Mouse (Mus musculus) heart, embryonic 15.5 days (tissue): ENCODE results near the gene Oas1a. TPM values are rescaled to one million over a fixed set of nuclear protein-coding genes. Genes with fewer than 3 reads are reported as not detected.

ENCODE experiments used
- ATAC-seq: fragments of 200-750 bp; cut with Nextera tagmentation; replicated peaks from 2 replicates; pipeline ENCODE4 v1.8.0; 2017; ENCODE audit warnings: low read depth, moderate TSS enrichment; ENCODE audit not compliant: insufficient number of reproducible peaks, insufficient read depth, low FRiP score
- H3K27ac ChIP-seq: fragments of 300-500 bp; sonication (generic); 2 replicates; pipeline ENCODE4 v1.5.1; 2015; ENCODE audit warnings: mild to moderate bottlenecking, inconsistent platforms
- H3K27me3 ChIP-seq: fragments of 300-500 bp; sonication (generic); 2 replicates; pipeline ENCODE4 v1.6.1; 2015; ENCODE audit warnings: inconsistent platforms
- H3K36me3 ChIP-seq: fragments of 300-500 bp; sonication (generic); 2 replicates; pipeline ENCODE4 v1.6.1; 2015; ENCODE audit warnings: mild to moderate bottlenecking, inconsistent platforms
- H3K4me1 ChIP-seq: fragments of 300-500 bp; sonication (generic); replicated peaks from 2 replicates; pipeline ENCODE4 v1.6.1; 2015; ENCODE audit warnings: inconsistent platforms
- H3K4me2 ChIP-seq: fragments of 300-500 bp; sonication (generic); 2 replicates; pipeline ENCODE4 v1.6.1; 2015; ENCODE audit warnings: inconsistent platforms, mild to moderate bottlenecking, moderate library complexity
- H3K4me3 ChIP-seq: fragments of 300-500 bp; sonication (generic); 2 replicates; pipeline ENCODE4 v1.5.1; 2015; ENCODE audit warnings: mild to moderate bottlenecking, inconsistent platforms
- H3K9ac ChIP-seq: fragments of 300-500 bp; sonication (generic); 2 replicates; pipeline ENCODE4 v1.6.1; 2015; ENCODE audit warnings: mild to moderate bottlenecking, inconsistent platforms
- H3K9me3 ChIP-seq: fragments of 300-500 bp; sonication (generic); replicated peaks from 2 replicates; pipeline ENCODE4 v1.6.1; 2016; ENCODE audit warnings: inconsistent platforms
- WGBS: fragments of 180-500 bp; shearing (Covaris S2); methylation state at CpG from one replicate; pipeline ENCODE4 v1.1.7; 2015; ENCODE audit warnings: mixed read lengths; 5-methylcytosine and 5-hydroxymethylcytosine counted together
- microRNA-seq: library from miRNA; unstranded; fragments of <30 nt; microRNA quantifications from one replicate; pipeline ENCODE4, GENCODE M21; 2016
- polyA plus RNA-seq: library from polyadenylated mRNA; unstranded; fragments of >200 nt; fragmentation: Nextera tagmentation; extraction: Ambion mirVana; gene quantifications from 2 replicates; pipeline ENCODE4 v1.2.1, GENCODE M21; 2015

The Oas1a gene
- polyA plus RNA-seq, 1 experiment from 2014 or later = 1.4 TPM

DNA sequence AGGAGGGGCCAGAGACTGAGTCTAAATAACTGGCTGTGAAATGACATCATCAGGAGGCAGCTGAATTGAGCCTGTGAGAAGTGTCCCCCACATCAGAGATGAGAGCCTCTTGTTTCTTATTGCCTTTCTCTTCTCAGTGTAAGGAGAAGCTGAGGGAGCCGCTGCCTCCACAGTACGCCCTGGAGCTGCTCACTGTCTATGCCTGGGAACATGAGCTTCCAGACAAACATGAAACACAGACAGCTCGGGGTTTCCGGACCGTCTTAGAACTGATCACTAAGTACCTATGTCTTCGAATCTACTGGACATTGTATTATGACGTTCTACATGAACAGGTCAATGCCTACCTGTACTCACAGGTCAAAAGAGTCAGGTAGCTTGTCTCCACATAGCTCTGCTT is 36.5 kb downstream of the Oas1a start:
- Histone ChIP-seq H3K4me1 (no peaks in the 10 kb centered on the region), H3K9me3 (no peaks in the 10 kb centered on the region), H3K27ac (no peak overlapping the region), H3K9ac (no peak overlapping the region), H3K36me3 (no peaks in the 10 kb centered on the region), H3K27me3 (no peaks in the 10 kb centered on the region; the same call in 1 of the 2 replicates), H3K4me2 (no peak overlapping the region), H3K4me3 (no peak overlapping the region)
- ATAC-seq = no peak
- WGBS = 66% methylated on average over 7 of the region's 7 CpGs

DNA sequence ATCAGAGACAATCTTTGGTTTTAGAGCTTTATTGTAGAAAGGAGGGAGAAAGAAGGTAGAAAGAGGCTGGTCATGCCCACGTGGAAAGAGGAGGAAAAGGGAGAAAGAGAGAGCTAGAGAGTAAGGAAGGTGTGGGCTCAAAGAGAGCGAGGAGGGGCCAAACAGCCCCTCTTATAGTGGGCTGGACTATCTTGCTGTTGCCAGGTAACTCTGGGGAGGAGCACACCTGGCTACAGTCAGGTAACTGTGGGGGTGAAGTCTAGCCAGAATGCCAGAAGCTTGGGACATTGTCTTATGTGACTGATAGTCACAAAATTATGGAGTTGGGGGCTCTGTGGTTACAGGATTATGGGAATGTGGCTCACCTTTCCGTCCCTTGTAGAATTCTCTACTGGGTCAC is 37.2 kb downstream of the Oas1a start:
- Histone ChIP-seq H3K4me1 (no peaks in the 10 kb centered on the region), H3K4me3 (no peak overlapping the region), H3K27ac (no peak overlapping the region), H3K9me3 (no peaks in the 10 kb centered on the region), H3K36me3 (no peaks in the 10 kb centered on the region), H3K27me3 (no peaks in the 10 kb centered on the region; the same call in 1 of the 2 replicates), H3K4me2 (no peak overlapping the region), H3K9ac (no peak overlapping the region)
- 48% methylated on average over 3 of the region's 3 CpGs for WGBS
- no peak for ATAC-seq

DNA sequence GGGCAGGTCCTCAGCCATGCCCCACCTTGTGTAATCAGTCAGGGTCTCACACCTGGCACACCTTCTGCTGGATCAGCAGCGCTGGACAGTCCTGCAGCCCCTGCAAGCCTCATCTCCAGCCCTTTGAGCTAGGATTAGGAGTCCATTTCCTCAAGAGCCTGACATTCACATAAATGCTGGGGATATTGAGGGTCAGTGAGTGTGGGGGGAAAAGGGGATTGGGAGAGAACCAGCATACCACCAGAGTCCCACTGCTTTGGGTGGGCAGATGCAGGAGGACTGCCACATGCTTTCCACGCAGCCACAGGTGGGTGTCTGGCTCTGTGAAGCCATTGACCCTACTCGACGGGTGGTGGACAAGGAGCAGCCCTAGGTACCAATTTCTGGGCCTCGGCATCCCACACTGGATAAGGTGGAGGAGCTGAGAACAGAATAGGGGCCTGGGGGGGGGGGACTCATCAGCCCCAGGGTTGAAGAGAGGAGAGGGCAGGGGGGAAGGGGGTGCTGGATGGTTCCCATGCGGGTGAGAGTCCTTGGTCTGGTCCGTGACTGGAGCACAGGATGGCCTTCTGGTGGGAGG is 37.8 kb downstream of the Oas1a start:
- Histone ChIP-seq H3K4me1 (no peaks in the 10 kb centered on the region), H3K36me3 (no peaks in the 10 kb centered on the region), H3K27ac (no peak overlapping the region), H3K9me3 (no peaks in the 10 kb centered on the region), H3K4me3 (no peak overlapping the region), H3K4me2 (no peak overlapping the region), H3K27me3 (no peaks in the 10 kb centered on the region; the same call in 1 of the 2 replicates), H3K9ac (no peak overlapping the region)
- ATAC-seq = no peak
- WGBS = 70% methylated on average over 7 of the region's 7 CpGs

DNA sequence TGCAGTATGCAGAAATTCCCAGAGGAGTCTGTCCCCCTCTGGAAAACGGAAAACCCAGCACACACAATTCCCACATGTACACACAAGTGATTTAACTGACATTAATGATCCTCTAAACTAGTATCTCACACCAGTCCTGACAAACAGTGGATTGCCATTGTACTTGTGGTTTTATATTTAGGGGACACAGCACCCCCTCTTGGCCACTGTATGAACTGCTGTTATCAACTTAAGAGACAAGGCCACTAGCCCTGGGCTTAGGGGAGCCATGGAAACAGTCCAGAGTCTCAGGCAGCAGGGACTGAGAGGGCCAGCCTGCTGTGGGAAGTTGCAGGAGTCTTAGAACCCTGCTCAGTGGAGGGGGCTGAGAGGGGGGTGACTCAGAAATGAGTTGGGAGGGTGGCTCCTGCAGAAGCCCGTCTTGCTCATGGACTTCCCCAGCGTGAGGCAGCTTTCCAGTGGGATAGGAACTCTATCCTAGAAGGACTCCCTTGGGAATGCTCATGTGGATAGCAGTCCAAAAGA is 41.9 kb downstream of the Oas1a start:
- H3K27ac ChIP-seq = no peak overlapping the region
- WGBS = 50% methylated on average over 3 of the region's 3 CpGs

DNA sequence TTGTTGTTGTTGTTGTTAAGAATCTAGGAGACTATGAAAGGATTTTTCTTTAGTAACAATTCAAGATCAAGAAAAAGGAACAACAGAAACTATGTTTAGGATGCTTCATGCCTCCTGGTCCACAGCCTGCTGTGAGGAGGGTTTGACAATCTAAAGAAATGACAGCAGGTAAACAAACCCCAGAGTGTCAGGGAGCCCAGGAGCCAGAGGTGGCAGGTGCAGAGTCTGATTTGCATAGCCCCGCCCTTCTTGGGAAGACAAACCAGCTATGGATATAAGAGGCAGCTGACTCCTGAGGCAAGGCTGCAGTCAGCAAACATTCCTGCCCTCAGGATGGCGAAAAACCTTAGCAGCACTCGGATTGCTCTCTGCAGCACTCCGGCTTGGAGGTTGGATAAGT is 46.2 kb downstream of the Oas1a start, which contains the start of gene Oas1h:
Oas1h (plus strand) TSS at position 301 of the 400 bp plus-strand sequence.
- no peak within 1 kb of the TSS for H3K4me3 ChIP-seq
- no peak within 1 kb of the TSS for H3K27ac ChIP-seq
- H3K4me1 ChIP-seq = no peaks in the 10 kb centered on the region
- WGBS = 64% methylated on average over 4 of the region's 4 CpGs
- H3K4me2 ChIP-seq = no peak within 1 kb of the TSS
- H3K9me3 ChIP-seq = no peaks in the 10 kb centered on the region
- no peak for ATAC-seq
- no peaks in the 10 kb centered on the region for H3K27me3 ChIP-seq
- no peak within 1 kb of the TSS for H3K9ac ChIP-seq
- no peaks in the 10 kb centered on the region for H3K36me3 ChIP-seq

More for the DNA sequence above, 41.9 kb downstream of the Oas1a start:
- Histone ChIP-seq H3K4me2 (no peak overlapping the region), H3K4me1 (no peaks in the 10 kb centered on the region), H3K4me3 (no peak overlapping the region), H3K9me3 (no peaks in the 10 kb centered on the region), H3K9ac (no peak overlapping the region), H3K36me3 (no peaks in the 10 kb centered on the region), H3K27me3 (no peaks in the 10 kb centered on the region; the same call in 1 of the 2 replicates)
- ATAC-seq = no peak

DNA sequence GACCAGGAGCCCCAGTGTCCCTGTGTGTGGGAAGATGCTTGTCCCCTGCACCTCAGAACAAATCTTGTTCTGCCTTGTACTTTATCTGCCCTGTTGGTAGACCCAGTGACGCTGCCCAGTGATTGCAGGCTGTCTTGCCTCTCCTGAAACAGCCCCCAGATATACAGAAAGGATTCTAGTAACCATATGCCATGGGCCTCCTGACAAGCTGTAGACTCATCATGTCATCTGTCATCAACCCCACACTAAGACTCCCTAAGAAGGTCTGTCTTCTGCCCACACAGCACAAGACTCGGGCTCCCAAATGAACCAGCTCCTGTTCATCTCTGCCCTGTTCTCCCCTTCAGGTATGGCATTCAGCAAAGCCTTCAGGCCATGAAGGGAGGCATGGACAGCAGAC is 48.1 kb downstream of the Oas1a start:
- no peak overlapping the region for H3K4me2 ChIP-seq
- no peaks in the 10 kb centered on the region for H3K4me1 ChIP-seq
- no peak overlapping the region for H3K9ac ChIP-seq
- no peak overlapping the region for H3K27ac ChIP-seq
- no peaks in the 10 kb centered on the region for H3K36me3 ChIP-seq
- H3K27me3 ChIP-seq = no peaks in the 10 kb centered on the region
- 0 out of 2 replicates have a peak, but pooled peaks cover 2% of the 10 kb centered on the region for H3K9me3 ChIP-seq
- H3K4me3 ChIP-seq = no peak overlapping the region
- ATAC-seq = no peak
- 52% methylated on average over 2 of the region's 2 CpGs for WGBS

DNA sequence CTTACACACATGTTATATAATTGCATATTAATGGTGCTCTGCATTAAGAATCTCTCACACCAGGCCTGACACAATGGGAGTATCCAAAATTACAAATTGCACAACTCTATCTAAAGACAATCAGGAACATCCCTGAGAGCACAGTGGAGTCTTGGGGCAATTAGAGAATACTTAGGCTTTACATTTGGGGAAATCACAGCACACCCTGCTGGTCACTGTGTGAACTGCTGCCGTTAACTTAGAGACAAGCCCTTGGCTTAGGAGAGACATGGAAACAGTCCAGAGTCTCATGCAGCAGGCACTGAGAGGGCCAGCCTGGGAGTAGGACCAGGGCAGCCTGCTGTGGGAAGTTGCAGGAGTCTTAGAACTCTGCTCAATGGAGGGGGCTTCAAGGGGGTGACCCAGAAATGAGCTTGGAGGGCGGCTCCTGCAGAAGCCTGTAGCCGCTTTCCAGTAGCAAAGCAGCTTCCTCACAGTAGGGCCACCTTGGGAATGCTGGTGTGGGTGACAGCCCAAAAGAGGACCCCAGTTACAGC is 57.7 kb downstream of the Oas1a start:
- Histone ChIP-seq H3K4me3 (no peak overlapping the region), H3K36me3 (no peaks in the 10 kb centered on the region), H3K9ac (no peak overlapping the region), H3K27ac (no peak overlapping the region), H3K9me3 (0 out of 2 replicates have a peak, but pooled peaks cover 4% of the 10 kb centered on the region), H3K27me3 (no peaks in the 10 kb centered on the region), H3K4me1 (no peaks in the 10 kb centered on the region), H3K4me2 (no peak overlapping the region)
- no peak for ATAC-seq
- 62% methylated on average over 3 of the region's 3 CpGs for WGBS

DNA sequence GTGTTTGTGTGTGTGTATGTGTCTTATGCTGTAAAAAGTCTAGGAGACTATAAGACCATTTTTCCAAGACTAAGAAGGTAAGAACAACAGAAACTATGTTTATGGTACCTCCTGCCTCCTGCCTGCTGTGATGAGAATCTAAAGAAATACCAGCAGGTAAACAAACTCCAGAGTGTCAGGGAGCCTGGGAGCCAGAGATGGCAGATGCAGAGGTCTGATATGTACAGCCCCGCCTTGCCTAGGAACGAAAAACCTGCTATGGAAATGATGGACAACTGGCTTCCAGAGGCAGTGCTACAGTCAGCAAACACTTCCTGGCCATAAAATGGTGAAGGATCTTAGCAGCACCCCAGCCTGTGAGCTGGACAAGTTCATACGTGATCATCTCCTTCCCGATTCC is 60.3 kb downstream of the Oas1a start, which contains the start of gene Oas1f:
Oas1f (plus strand) TSS at position 301 of the 400 bp plus-strand sequence.
- no peaks in the 10 kb centered on the region for H3K4me1 ChIP-seq
- no peak within 1 kb of the TSS for H3K27ac ChIP-seq
- no peak for ATAC-seq
- no peak within 1 kb of the TSS for H3K4me2 ChIP-seq
- no peaks in the 10 kb centered on the region for H3K36me3 ChIP-seq
- H3K27me3 ChIP-seq = no peaks in the 10 kb centered on the region
- no peaks in the 10 kb centered on the region for H3K9me3 ChIP-seq
- WGBS = 61% methylated on average over 4 of the region's 4 CpGs
- H3K9ac ChIP-seq = no peak within 1 kb of the TSS
- no peak within 1 kb of the TSS for H3K4me3 ChIP-seq

Small RNA genes within 50 kb of the gene (microRNA-seq; reads per million reads assigned to microRNA genes)
- not detected for gene Gm22907

Other genes with a start within 250 kb of the Oas1a start
- gene Dtx1, start 195.6 kb downstream of the Oas1a start, polyA plus RNA-seq = 1.9 and 12.3 TPM in 2 replicates
- gene Oas2, start 157.7 kb downstream of the Oas1a start, polyA plus RNA-seq = 0.30 and 0.68 TPM in 2 replicates
- gene Oas3, start 129.9 kb downstream of the Oas1a start, polyA plus RNA-seq = 0.34 and 0.76 TPM in 2 replicates
- gene Oas1e, start 112.0 kb downstream of the Oas1a start, polyA plus RNA-seq = 0.09 TPM in 1 of 2 replicates, not detected in the other
- gene Oas1c, start 95.0 kb downstream of the Oas1a start, polyA plus RNA-seq = 0.73 and 0.84 TPM in 2 replicates
- not detected in 2 replicates for gene Oas1f, start 60.2 kb downstream of the Oas1a start, polyA plus RNA-seq
- gene Oas1h, start 46.1 kb downstream of the Oas1a start, polyA plus RNA-seq = not detected in 2 replicates
- gene Oas1g, start 19.9 kb downstream of the Oas1a start, polyA plus RNA-seq = 0.69 and 0.90 TPM in 2 replicates
- gene Oas1d, start 7.0 kb upstream of the Oas1a start, polyA plus RNA-seq = not detected in 2 replicates
- gene Rph3a, start 102.6 kb upstream of the Oas1a start, polyA plus RNA-seq = 0.29 TPM in 1 of 2 replicates, not detected in the other